Mouse (Mus musculus) stomach, postnatal 0 days (tissue): Measurements from ENCODE around the gene C2cd4c.

Source experiments
- CTCF ChIP-seq: IDR thresholded peaks from 2 replicates; pipeline ENCODE4 v1.5.1; 2016; ENCODE audit warnings: antibody characterized with exemption, low read depth, mild to moderate bottlenecking, moderate library complexity
- EP300 ChIP-seq: optimal IDR thresholded peaks from 2 replicates; pipeline ENCODE3; 2016; ENCODE audit warnings: antibody characterized with exemption

DNA sequence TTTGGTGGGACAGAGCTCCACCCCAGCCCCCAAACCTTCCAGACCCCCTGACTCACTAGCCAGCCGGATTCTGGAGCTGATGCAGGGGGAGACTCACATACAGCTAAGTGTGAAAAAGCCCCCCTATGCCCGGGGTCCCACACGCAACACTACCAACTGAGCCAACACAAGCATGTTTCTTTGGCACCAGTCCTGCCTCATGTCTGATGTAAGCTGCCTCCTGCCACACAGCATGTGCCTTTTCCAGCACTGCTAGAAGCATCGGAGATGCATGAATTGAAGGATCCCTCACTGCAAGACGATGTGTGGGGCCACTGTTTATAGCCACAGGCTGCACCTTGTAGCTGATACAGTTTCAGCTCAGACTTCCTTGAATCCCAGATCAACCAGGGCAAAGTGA is 14.6 kb upstream of the C2cd4c start:
- TF ChIP-seq CTCF (no peak), EP300 (no peak)
